Mouse (Mus musculus): ENCODE data around the gene Cfap157.

- TF ChIP-seq CTCF (conservative IDR thresholded peaks at IDR 0.05; ENCODE audit: insufficient read depth, insufficient read length, low read depth, low read length) (no peak), POLR2A (IDR thresholded peaks at IDR 0.05; ENCODE audit: low read depth, low read length) (no peak)
Measured at GRCm38 (mm10) chr2:32744272-32744982, 39.8 kb downstream of the Cfap157 start.
